Mouse (Mus musculus): Measurements from ENCODE around the gene Chchd6. TPM values are rescaled to one million over a fixed set of nuclear protein-coding genes. Genes with fewer than 3 reads are reported as not detected.

Gene Chchd6
- polyA plus RNA-seq, 1 experiment, result 7.4 TPM

DNA sequence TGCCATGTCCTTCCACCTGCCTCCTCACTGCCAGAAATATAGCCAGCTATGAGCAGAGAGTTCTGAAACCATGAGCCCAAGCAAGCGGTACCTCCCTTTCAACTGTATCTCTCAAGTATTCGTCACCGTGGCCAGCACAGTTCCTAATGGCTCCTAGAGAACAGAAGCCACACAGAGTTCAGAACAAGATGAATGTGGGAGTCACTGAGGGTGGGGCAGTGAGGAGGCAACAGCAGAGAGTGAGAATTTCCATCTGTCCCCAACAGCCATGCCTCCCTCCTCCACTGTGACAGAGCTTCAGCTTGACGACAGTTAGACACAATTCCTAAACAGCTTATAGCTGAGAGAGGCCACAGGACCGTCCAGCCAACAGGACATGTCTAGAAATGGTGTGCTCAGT lies 41.4 kb downstream of the Chchd6 start:
- no peak for TF ChIP-seq CTCF (IDR thresholded peaks at IDR 0.05; ENCODE audit: extremely low read depth, insufficient read depth, insufficient read length, insufficient replicate concordance)
- TF ChIP-seq POLR2A (IDR thresholded peaks at IDR 0.05; ENCODE audit: low read depth, low read length), result no peak
- DNase-seq (ENCODE audit: low read depth in 1 of 2, low spot score in 2 of 2), result no peak
- no peak overlapping the region for H3K27ac ChIP-seq (ENCODE audit: insufficient read depth, low read length)
- H3K4me3 ChIP-seq (ENCODE audit: extremely low read depth, insufficient read depth, insufficient read length), result no peak overlapping the region
- no peaks in the 10 kb centered on the region for H3K4me1 ChIP-seq (ENCODE audit: control insufficient read depth, insufficient read depth, insufficient read length)
- H3K27me3 ChIP-seq (ENCODE audit: control insufficient read depth, insufficient read depth, low read length), result no peaks in the 10 kb centered on the region
- no peaks in the 10 kb centered on the region for H3K36me3 ChIP-seq (ENCODE audit: control insufficient read depth, insufficient read depth, low read length)
- WGBS, result 85% methylated on average over 5 of the region's 5 CpGs

DNA sequence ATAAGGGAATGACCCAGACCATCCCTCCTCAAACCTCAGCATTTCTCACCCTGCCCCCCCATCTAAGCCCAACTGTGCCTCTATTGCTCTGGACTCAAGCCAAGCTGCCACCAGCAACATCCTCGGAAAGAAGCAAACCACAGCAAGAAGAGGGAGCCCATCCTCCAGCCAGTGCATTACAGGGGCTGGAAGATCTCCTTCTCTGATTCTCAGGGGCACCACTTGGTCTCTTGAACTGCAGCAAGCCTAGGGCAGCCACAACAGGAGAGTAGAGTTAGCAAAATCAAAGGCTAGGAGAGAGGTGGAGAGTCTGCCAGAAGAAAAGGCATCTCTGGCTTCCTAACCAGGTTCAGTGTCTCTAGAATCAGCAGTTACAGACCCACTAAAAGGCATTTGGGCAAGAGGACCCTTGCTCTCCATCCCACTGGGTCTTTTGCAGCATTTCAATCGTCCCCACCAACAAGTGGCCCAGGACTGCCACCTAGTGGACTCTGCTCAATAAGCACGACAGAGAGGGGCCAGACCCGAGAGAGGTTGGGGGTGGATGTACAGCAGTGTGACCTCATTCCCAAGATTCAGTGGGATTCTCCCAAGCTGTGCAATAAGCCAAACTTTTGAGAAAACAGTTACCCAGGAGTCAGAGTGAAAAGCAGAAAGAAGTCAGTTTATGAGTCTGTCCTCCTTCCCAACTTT lies 42.3 kb downstream of the Chchd6 start:
- Histone ChIP-seq H3K4me3 (ENCODE audit: extremely low read depth, insufficient read depth, insufficient read length) (no peak overlapping the region), H3K36me3 (ENCODE audit: control insufficient read depth, insufficient read depth, low read length) (no peaks in the 10 kb centered on the region), H3K27ac (ENCODE audit: insufficient read depth, low read length) (no peak overlapping the region), H3K4me1 (ENCODE audit: control insufficient read depth, insufficient read depth, insufficient read length) (no peaks in the 10 kb centered on the region), H3K27me3 (ENCODE audit: control insufficient read depth, insufficient read depth, low read length) (no peaks in the 10 kb centered on the region)
- DNase-seq (ENCODE audit: low read depth in 1 of 2, low spot score in 2 of 2), result peak; percentile 8 to 62
- WGBS, result 16% methylated on average over 4 of the region's 4 CpGs
- TF ChIP-seq POLR2A (IDR thresholded peaks at IDR 0.05; ENCODE audit: low read depth, low read length) (no peak), CTCF (IDR thresholded peaks at IDR 0.05; ENCODE audit: extremely low read depth, insufficient read depth, insufficient read length, insufficient replicate concordance) (peak; percentile 91; the same call in 1 of the 2 replicates)

DNA sequence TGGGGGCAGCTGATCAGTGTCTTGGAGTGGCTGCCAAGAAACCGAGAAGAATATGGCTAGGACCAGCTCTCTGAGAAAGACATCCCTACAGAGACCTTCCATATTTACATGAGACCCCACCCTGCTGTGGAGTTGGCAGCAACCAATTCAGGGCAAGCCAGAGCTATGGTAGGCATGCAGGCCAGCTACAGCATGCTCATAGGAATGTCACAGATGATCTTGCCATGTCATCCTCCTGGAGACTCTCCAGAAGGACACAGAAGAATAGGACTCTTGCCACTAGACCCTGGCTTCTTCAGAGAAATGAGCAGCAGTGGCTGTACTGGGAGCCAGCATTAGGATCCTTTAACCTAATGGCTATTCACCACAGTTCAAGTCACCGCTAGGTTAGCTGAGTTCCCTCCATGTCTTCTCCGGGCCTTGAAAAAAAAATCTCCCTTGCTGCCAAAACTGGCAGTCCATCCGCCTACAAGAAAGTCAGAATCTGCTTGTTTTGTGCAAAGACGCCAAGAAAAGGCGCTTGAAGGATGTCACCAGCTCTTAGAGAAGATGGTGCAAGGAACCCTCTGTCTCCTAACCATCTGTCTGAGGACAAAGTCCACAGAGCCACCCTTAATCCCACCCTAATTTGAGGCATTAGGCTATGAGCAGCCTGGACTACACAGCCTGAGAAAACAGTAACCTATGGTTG lies 43.0 kb downstream of the Chchd6 start:
- Histone ChIP-seq H3K36me3 (ENCODE audit: control insufficient read depth, insufficient read depth, low read length) (no peaks in the 10 kb centered on the region), H3K4me1 (ENCODE audit: control insufficient read depth, insufficient read depth, insufficient read length) (no peaks in the 10 kb centered on the region), H3K4me3 (ENCODE audit: extremely low read depth, insufficient read depth, insufficient read length) (no peak overlapping the region), H3K27ac (ENCODE audit: insufficient read depth, low read length) (no peak overlapping the region), H3K27me3 (ENCODE audit: control insufficient read depth, insufficient read depth, low read length) (no peaks in the 10 kb centered on the region)
- 92% methylated on average over 6 of the region's 6 CpGs for WGBS
- DNase-seq (ENCODE audit: low read depth in 1 of 2, low spot score in 2 of 2), result no peak
- no peak for TF ChIP-seq CTCF (IDR thresholded peaks at IDR 0.05; ENCODE audit: extremely low read depth, insufficient read depth, insufficient read length, insufficient replicate concordance)
- TF ChIP-seq POLR2A (IDR thresholded peaks at IDR 0.05; ENCODE audit: low read depth, low read length), result no peak

DNA sequence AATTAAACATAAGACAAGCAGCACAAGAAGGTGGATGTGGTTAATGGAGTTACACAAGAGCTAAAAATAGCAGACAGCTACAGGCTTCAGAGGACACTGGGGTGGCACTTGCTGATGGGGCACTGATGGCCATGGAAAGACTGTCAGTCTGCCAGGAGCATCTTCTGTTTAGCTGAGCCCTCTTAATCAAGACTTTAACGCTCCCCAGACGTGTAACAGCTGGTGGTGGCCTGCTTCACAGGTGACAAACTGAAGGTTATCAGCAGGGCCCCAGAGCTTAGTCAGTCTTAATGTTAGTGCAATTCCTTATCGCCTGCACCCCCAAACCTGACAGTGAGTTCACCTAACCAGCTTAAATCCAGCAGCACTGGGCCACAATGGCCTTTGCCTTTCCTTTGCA lies 46.3 kb downstream of the Chchd6 start:
- no peak for DNase-seq (ENCODE audit: low read depth in 1 of 2, low spot score in 2 of 2)
- TF ChIP-seq CTCF (IDR thresholded peaks at IDR 0.05; ENCODE audit: extremely low read depth, insufficient read depth, insufficient read length, insufficient replicate concordance), result no peak
- no peak for TF ChIP-seq POLR2A (IDR thresholded peaks at IDR 0.05; ENCODE audit: low read depth, low read length)
- no peak overlapping the region for H3K4me3 ChIP-seq (ENCODE audit: extremely low read depth, insufficient read depth, insufficient read length)
- H3K4me1 ChIP-seq (ENCODE audit: control insufficient read depth, insufficient read depth, insufficient read length), result no peaks in the 10 kb centered on the region
- 85% methylated on average over 3 of the region's 3 CpGs for WGBS
- no peaks in the 10 kb centered on the region for H3K36me3 ChIP-seq (ENCODE audit: control insufficient read depth, insufficient read depth, low read length)
- no peaks in the 10 kb centered on the region for H3K27me3 ChIP-seq (ENCODE audit: control insufficient read depth, insufficient read depth, low read length)
- no peak overlapping the region for H3K27ac ChIP-seq (ENCODE audit: insufficient read depth, low read length)

DNA sequence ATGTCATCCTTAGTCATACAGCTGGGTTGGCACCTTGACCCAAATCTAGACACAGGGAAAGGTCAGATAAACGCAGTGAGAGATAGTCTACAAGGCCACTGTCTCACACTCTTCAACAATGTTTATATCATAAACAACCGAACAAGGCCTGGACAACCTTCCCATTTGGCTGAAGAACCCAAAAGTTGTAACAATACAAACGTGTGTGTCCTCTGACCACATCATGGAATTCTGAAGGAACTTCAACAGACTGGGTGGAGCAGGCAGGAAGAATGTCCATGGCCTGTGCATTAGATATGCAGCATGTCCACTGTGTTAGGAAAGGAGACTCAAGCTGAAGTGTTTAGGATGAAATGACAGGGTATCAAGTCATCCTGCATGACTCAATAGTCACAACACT lies 47.5 kb downstream of the Chchd6 start:
- no peak overlapping the region for H3K4me3 ChIP-seq (ENCODE audit: extremely low read depth, insufficient read depth, insufficient read length)
- H3K27ac ChIP-seq (ENCODE audit: insufficient read depth, low read length), result no peak overlapping the region
- no peaks in the 10 kb centered on the region for H3K4me1 ChIP-seq (ENCODE audit: control insufficient read depth, insufficient read depth, insufficient read length)
- DNase-seq (ENCODE audit: low read depth in 1 of 2, low spot score in 2 of 2), result no peak
- no peaks in the 10 kb centered on the region for H3K36me3 ChIP-seq (ENCODE audit: control insufficient read depth, insufficient read depth, low read length)
- no peak for TF ChIP-seq CTCF (IDR thresholded peaks at IDR 0.05; ENCODE audit: extremely low read depth, insufficient read depth, insufficient read length, insufficient replicate concordance)
- no peak for TF ChIP-seq POLR2A (IDR thresholded peaks at IDR 0.05; ENCODE audit: low read depth, low read length)
- 89% methylated on average over 3 of the region's 3 CpGs for WGBS
- H3K27me3 ChIP-seq (ENCODE audit: control insufficient read depth, insufficient read depth, low read length), result no peaks in the 10 kb centered on the region

DNA sequence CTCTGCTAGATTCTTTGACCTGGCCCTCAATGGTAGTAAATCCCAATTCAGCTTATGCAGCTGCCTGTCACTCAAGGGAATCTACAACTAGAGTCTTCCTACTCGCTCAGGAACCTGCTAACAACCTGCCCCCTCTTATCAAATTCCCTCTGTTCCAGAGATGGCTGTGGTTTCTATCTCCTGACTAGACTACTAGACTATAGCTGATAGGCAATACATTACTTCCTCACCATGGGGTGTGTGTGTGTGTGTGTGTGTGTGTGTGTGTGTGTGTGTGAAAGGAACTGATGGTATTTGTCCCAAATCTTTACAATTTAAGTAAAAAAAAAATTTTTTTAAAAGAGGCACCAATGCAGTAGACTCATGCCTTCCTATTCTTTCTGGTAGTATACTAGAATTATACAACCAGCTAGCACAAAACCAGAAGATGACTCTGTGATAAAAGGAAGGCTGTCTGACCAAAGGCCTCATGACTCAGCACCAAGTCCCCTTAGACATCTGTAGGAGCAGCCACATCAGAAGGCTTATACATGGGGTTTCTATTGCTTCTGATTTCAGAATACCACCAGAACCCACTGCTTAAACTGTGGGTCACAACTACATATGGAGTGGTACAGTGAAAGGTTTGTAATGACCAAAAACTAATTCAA lies 57.2 kb downstream of the Chchd6 start:
- DNase-seq (ENCODE audit: low read depth in 1 of 2, low spot score in 2 of 2), result no peak
- no peak for TF ChIP-seq CTCF (IDR thresholded peaks at IDR 0.05; ENCODE audit: extremely low read depth, insufficient read depth, insufficient read length, insufficient replicate concordance)
- no peak for TF ChIP-seq POLR2A (IDR thresholded peaks at IDR 0.05; ENCODE audit: low read depth, low read length)
- 83% methylated on average over 1 of the region's 1 CpGs for WGBS

More for the DNA sequence above, 57.2 kb downstream of the Chchd6 start:
- Histone ChIP-seq H3K4me3 (ENCODE audit: extremely low read depth, insufficient read depth, insufficient read length) (no peak overlapping the region), H3K27ac (ENCODE audit: insufficient read depth, low read length) (no peak overlapping the region), H3K36me3 (ENCODE audit: control insufficient read depth, insufficient read depth, low read length) (no peaks in the 10 kb centered on the region), H3K4me1 (ENCODE audit: control insufficient read depth, insufficient read depth, insufficient read length) (no peaks in the 10 kb centered on the region), H3K27me3 (ENCODE audit: control insufficient read depth, insufficient read depth, low read length) (no peaks in the 10 kb centered on the region)
